Mouse (Mus musculus): ENCODE results near the gene Dvl1.

- TF ChIP-seq CTCF (conservative IDR thresholded peaks at IDR 0.05 in 1 of 2, IDR thresholded peaks at IDR 0.05 in 1 of 2; ENCODE audit: low read depth in 2 of 2, low read length in 2 of 2) (no peak), ZMIZ1 (IDR thresholded peaks at IDR 0.05; ENCODE audit: low read depth, low read length) (no peak), POLR2A (IDR thresholded peaks at IDR 0.05; ENCODE audit: low read depth, low read length) (no peak), ZNF384 (IDR thresholded peaks at IDR 0.05; ENCODE audit: low read depth, low read length) (no peak), MXI1 (IDR thresholded peaks at IDR 0.05; ENCODE audit: low read depth, low read length) (no peak)
These were observed 29.7 kb upstream of the Dvl1 start for GRCm38 (mm10) chr4:155817533-155817932.

Data from CH12.LX (cell line).